Mouse (Mus musculus) brain, adult 2 months (tissue): ENCODE results near the gene Bcr.

Experiments
- DNase-seq: peaks from one replicate; pipeline ENCODE4 v3.0.0; 2011; ENCODE audit warnings: low read depth, low spot score

Gene Bcr

DNA sequence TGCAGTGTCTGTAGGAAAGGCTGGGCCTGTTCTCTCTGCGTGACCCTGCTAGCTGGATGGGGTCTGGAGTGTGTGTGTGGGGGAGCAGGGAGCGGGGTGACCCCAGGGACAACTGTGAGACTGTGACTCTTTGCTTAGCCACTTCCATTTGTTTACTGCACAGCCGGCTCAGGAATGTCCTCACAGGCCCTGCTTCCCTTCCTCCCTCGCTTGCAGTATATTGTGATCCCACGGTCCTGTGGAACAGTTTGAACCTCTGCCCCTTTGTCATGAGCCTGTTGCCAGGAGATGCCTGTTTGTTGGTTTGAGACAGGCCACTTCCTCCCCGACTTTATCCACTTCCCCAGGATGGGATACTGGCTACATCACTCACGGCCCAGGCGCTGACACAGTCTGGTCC, 116.1 kb downstream of the Bcr start:
- DNase-seq: no peak

DNA sequence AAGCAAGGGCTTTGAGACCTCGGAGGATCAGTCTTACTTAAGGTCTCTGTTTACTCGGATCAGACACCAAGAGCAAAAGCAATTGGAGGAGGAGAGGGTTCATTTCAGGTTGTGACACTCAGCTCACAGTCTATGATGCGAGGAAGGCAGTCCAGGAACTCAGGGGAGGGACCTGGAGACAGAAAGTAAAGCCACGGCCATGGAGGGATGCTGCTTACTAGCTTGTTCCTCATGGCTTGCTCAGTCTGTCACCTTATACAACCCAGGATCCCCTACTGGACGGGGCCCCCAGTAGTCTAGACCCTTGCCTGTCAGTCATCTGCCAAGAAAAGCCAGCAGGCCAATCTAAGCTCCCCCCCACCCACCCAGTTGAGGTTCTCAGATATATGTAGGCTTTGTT, 118.5 kb downstream of the Bcr start:
- no peak for DNase-seq

DNA sequence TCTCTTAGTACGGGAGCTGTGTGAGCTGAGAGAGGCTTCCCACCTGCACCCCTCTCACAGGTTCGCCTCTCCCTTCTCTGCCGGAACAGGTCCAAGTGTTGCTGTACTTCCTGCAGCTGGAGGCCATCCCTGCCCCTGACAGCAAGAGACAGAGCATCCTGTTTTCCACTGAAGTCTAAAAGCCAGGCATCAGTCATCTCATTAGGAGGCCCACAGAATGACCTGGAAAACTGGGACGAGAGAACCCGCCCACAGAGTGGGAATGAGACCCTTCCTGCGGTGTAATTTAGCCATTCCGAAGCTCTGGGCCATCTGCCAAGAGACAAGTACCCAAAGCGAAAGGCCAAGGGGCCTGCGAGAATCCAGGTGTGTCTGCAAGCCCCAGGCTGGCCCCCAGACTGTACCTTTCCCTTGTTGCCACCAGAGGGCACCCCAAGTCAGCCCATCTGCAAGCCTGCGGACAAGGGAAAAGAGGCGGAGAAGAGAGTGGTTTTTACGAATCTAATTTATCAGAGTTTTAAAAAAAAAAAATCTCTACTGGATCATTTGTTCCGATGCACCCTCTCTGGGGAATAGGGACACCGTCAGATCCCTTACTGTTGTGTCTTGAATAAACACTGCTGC, 121.9 kb downstream of the Bcr start:
- peak; percentile 85 for DNase-seq

DNA sequence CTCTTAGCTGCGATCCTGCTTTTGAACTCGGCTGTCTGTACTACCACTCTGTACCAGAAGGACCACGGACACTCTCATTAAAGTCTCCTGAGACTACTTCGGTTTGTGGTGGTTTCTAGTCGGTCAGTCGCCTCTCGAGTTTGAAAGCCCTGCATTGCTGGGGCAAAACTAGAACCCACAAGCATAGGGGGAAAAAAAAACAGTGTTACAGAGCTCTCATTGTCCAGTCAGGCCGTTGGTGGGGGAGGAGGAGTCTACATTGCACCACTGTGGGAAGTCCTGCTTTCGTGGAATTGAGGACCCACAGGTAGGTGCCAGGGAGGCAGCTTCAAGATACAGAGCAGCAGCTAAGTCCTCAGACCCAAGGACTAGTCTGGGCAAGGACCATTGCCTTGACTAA, 124.4 kb downstream of the Bcr start:
- DNase-seq: no peak

DNA sequence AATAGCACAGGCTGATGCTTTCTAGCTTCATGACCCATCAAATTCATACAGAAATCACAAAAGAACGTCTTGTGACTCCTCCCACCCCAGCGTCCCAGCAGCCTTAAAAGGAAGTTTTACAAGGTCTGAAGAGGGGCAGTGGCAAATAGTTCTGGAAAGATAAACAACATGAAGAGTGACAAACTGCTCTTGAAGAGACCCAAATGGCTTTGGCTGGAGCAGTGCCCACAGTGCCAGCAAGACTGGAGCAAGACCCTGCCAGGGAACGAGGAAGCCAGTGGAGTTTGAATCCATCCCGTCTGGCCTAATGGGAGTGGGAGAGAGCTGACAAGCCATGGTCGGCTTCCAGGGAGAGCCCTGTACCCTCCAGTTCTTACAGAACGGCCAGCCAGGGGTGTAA, 126.2 kb downstream of the Bcr start:
- DNase-seq: no peak

DNA sequence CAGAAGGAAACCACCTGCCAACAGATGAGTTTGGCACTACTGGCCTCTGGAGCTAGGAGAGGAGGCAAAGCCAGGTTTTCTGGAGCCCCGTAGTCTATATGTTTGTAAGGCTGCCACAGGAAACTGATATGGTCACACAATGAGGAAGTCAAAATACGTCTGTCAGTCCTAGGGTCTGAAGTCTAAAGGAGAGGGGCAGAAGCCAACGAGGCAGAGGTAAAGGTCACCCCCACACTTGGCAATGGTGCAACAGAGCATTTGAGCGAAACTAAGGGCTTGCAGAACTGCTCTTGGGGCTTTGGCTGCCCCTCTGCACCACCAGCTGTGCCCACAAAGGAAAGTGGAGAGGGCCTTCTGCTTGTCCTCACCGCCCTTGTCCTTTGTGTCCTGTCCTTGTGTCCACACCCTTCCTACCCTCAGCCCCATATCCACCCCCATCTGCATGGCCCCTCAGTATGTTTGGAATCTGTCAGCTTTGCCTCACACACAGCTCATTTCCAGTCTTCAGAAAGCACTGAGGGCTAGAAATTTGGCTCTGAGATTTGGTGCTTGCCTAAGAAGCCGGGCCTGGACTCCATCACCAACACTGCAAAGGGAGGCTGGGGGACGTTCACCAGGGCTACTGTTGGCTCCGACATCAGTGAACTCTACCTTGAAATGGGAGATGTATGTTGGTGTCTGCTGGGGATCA, 127.1 kb downstream of the Bcr start:
- no peak for DNase-seq

DNA sequence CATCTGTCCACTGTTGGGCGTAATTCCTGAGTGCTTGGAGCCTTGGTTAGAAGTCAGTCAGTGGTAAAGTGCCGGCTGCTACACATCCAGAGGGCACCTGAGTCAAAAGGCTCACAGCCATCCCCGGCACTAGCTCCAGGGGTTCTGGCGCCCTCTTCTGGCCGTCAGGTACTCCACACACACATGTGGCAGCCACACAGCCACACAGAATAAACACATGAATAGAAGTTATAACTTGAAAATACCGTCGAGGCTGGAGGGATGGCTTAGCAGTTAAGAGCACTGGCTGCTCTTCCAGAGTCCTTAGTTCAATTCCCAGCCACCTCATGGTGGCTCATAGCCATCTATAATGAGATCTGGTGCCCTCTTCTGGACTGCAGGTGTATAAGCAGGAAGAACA, 131.3 kb downstream of the Bcr start:
- no peak for DNase-seq

DNA sequence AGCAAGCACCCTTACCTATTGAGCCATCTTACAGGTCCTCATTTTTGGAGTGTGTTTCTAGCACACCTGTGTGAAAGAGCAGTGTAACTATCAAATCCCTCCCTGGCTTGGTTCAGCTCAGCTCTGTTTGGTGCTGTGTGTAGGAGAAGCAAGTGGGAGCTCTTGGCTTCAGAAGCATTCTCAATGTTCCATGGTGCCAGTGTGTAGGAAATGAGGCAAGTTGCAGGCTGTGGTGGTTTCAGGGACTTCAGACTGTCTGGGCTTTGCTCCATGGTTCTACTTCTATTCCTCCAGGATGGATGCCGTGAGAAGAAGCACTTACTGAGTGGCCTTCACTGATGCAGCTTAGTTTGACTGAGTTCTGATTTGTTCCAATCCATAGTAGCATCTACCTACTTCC, 137.4 kb downstream of the Bcr start:
- peak; percentile 65 for DNase-seq

DNA sequence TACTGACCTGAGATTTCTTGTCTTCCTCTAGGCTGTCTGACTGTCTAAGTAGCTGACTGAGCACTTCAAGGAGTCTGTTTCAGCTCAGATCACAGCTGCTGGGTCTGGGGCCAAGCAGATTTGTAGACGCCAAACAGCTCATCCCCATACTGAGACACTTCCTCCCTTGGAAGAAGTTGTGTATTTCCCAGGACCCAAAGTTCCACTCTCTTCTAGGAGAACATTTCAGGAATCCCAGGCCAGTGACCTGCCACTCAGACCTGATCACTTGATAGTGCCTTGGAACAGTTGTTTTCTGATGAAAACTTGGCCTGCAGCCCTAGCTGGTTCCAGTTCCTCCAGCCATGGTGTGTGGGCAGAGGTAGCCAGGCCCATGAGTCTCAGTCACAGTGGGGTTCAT, 140.3 kb downstream of the Bcr start:
- DNase-seq: no peak

DNA sequence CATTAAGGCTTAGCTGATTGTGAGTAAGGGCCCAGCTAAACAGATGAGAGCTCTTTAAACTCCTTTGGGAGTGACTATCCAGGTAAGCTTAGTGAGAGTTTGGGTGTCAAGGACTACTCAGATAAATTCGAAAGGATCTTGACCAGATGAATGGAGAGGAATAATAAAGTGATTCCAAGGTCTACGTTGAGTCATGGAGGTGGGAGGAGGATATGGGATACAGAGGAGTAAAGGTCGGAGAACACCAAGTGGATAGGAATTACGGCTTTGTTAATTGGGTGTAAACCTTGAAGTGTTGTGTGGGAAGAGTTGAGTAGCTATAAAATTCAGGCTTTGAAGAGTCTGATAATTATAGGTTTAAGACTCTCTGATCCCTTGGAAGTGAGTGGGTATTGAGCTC, 145.8 kb downstream of the Bcr start:
- DNase-seq: no peak

DNA sequence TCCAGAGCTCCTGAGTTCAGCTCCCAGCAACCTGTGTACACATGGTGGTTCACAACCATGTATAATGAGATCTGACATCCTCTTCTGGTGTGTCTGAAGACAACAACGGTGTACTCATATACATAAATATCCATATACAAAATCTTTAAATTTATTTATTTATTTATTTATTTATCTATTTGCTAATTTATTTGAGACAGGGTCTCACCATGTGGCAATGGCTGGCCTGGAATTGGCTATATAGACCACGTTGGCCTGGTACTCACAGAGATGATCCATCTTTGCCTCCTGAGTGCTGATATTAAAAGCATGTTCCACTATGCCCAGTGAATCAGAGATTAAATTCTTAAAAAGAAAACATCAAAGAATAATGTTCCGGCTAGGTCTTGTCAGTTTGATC, 150.4 kb downstream of the Bcr start:
- no peak for DNase-seq

DNA sequence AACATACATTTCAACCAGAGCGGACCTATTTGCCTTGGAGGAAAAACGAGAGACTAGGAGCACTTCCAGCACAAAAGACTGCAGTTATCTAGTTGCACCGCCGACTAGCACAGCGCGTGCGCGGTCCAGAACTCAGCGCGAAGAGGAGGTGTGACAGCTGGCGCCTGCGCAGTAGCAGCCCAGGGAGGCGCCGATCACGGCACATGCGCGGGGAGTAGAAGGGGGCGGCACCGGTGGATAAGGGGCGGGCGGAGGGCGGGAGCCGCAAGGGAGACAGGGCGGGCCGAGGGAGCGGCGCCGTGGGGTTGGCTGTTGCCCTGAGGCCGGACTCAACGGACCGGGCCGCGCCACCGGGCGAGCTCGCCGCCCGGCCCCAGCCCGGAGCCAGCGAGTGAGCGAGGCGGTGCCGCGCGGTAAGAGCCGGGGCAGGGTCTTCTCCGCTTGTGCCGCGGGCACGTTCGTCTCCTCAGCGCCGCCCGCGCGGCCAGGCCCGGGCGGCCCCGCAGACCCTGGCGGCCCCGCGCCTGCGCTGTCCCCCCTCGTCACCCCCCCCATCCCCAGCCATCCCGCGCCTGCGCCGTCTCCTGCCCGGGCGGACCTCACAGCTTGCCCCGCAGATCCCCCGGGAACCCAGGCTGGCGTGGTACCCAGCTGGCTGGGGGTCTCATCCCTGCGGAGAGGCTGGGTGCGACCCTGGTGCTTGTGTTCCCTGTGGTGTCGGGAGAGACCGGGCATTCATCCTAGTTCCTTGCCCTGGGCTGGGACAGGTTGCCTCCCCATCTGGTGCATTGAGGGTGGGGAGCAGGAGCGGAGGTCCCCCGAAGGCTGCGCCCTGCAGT, 151.6 kb downstream of the Bcr start, which contains the start of gene Specc1l:
Specc1l (plus strand) TSS at position 267 of the 839 bp plus-strand sequence.
- DNase-seq: peak; percentile 98

DNA sequence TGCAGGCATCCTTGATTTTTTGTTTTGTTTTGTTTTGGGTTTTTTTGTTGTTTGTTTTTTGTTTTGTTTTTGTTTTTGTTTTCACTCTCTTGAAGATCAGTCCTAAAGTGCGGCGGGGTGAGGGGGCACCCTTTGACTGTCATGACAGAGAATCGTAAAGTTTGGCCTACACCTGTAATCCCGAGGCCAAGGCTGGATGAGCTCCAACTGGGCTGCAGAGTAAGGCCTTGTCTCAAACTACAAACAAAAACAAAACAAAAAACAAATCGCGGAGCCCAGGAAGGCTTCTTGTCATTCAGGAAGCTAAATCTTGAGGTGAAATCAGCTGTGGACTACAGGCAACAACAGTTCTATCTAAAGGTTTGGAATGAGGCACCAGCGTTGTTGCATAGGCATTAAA, 152.6 kb downstream of the Bcr start:
- peak; percentile 75 for DNase-seq

DNA sequence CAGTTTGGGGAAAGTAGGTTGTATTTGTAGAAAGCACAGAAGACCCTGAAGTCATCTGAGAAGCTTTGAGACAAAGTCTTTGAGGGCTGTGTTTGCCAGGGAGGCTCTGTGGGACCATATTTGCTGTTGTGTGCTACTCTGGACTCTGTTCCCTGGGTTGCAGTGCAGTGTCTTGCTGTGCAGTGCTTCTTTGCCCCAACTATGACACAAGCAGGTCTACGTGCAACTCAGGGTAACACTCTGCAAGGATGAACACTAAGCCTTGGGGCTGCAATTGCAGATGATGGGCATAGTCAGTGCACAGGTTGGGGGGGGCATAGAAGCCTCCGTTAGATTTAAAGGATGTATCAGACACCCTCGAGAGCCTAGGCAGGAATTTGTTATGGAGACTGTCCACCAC, 160.3 kb downstream of the Bcr start:
- DNase-seq: no peak

DNA sequence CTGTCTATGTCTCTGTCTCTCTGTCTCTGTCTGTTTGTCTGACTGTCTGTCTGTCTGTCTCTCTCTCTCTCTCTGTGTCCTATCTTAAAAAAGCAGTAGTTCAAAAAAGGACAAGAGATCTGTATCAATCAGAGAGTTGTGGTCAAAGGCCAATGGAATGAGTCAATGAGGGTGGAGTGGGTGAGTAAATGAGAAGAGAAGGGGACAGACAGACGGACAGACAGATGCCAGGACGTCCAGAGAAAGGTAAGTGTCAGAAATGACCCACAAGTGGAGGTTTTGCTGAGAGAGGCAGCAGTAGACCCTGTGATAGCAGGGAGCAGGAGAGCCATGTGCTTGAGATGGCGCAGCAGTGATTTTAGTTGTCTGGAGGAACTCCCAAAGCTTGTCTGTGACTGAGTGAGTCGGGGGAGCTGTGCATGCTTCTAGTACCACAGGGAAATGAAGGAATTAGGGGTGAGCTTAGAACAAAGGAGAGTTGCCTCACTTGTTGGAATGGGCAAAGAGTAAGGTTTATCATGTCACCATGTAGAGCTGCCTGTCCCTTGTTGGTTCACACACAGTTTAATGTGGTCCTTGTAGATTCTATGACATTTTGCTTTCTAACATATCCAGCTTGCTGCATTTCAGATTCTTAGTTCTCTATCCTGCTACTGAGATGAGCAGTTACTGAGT, 161.7 kb downstream of the Bcr start:
- DNase-seq: no peak

DNA sequence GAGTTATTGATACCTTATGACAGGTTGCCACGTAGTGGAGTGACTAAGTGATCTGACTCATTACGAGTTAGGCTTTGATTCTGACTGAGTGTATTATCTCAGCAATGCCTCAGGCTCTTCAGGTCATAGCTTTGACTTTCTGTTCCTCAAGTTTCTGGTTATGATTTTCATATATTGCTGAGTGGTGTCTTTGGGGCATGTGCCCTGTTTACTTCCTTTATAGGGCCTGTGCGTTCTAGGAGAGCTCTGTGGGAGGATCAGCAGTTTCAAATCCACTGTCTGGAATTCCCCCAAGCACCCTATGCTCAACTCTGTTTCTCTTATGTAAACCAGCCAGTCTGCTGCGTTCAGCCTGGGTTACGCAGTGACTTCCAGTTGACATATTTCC, 162.2 kb downstream of the Bcr start:
- peak; percentile 54 for DNase-seq

DNA sequence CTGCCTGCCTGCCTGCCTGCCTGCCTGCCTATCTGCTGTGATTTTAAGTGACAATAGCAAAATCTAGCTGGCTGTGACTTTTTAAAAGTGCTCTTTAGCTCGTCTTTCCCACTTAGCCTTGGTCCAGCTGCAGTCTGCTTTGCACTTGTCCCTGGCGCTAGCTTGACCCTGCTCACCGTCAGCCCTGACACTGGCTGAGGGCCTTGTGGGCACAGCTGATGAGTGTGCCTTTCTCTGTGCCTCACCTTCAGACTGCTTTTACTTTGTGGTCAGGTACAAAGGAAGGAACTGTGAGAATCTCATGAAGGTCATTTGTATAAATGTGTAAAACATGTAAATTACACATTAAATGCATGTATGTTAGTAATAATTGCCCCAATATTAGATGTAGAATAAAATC, 163.8 kb downstream of the Bcr start:
- no peak for DNase-seq

DNA sequence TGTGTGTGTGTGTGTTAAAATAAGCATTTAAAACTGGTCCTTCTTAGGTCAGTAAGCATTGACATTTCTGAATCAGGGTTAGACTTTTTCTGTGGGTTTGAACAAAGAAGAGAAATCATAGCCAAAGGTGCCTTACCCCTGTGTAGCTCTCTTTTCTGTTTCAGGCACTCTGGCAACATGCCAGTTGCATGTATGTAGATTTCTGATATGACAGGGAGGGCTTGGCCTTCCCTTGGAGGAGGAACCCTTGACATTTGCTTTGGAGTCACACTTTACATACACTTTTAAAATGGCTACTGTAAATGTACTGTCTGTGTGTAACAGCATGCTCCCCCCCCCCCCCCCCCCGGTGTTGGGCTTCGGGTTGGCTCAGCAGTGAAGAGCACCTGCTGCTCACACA, 164.2 kb downstream of the Bcr start:
- no peak for DNase-seq

DNA sequence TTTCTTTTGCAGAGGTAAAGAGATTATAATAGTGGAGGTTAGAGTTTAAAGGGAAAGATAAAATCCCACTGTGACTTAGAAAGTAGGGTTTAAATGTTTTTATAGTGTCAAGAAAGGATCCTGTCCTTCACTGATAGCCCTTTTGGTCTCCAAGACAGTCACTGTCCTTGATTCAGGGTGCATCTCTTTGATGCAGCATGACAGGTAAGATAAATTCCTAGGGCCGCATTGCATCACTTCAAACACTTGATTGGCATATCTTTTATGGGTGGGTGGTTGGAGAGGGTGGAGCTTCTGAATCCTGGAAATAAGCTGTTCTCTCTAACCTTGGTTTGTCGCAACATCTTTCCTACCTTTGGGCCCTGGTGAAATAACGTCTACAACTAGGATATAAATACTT, 167.0 kb downstream of the Bcr start:
- no peak for DNase-seq

DNA sequence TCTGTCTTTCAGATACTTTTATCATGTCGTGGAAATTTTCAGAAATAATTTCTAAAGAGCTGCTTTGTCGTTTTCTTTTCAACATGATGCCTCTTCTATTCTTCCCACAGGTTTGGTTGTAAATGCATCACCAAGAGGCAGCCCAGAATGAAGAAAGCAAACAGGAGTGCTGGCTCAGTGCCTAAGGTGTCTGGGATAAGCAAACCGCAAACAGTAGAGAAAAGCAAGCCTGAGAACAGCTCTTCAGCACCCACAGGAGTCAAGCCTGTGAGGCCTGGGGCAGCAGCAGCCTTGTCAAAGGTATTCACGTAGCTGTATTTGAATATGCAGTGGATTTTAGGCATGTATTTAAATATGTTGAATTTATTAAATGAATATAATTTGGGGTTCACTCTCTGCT, 170.2 kb downstream of the Bcr start:
- DNase-seq: peak; percentile 53

DNA sequence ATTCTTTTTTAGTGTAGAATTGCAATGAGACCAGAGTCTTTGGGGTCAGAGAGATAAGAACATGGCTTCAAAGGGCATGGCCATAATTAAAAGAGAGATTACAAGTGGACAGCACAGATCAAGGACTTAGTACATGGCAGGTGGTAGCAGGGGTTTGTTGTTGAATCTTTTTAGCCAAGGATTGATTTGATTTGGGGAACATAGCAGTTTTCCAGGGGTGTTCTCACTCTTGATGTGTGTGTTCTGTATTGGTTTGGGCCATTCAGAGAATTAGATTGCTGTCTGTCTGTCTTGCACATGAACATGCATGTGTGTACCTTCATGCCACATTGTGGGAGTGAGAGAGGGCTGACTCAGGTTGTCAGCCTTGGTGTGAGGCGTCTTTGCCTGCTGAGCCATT, 171.5 kb downstream of the Bcr start:
- DNase-seq: no peak

DNA sequence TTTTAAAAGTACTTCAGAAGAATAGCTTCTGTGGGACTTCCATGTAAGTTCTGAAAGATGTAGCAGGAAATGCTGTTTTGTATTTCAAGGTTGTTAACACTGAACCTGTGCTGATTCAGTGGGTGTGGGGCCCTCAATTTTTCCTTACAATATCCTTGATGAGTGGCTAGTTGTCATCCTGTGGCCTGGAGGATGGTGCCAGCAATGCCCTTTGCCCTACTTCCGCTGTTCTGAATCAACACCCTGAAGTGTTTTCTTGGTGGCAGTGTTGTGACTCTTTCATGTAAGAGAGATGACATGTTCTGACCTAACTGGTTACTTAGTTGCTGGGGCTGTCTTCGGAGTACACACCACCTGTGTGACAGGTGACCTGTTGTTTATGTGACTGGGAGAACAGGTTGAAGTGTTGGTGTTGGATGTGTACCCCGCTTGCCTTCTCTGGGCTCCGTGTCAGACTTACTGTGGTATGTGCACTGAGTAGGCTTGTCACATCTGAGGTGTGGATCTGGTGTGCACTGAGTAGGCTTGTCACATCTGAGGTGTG, 172.3 kb downstream of the Bcr start:
- DNase-seq: no peak
